Mouse (Mus musculus) lung, postnatal 0 days (tissue): ENCODE measurements around the gene Inhbc.

Experiments
- CTCF ChIP-seq: IDR thresholded peaks from 2 replicates; pipeline ENCODE4 v1.5.1; 2016; ENCODE audit warnings: antibody characterized with exemption, mild to moderate bottlenecking
- EP300 ChIP-seq: IDR thresholded peaks from 2 replicates; pipeline ENCODE4 v1.6.1; 2016; ENCODE audit warnings: antibody characterized with exemption, mild to moderate bottlenecking, control low read depth

GRCm38 (mm10) chr10:127319969-127320368 is 50.3 kb downstream of the Inhbc start:
- TF ChIP-seq CTCF (no peak), EP300 (no peak)
